Comparison of ENCODE assay signal across 8 mouse cellular contexts in genomic region chr11:51289564-51290041, GRCm38 (mm10). TPM values are rescaled to one million over a fixed set of nuclear protein-coding genes. Genes with fewer than 3 reads are reported as not detected.
DNase-seq lines count a peak whose midpoint lies in the region; ATAC-seq and TF ChIP-seq lines count a peak whose summit lies in the region.

Col23a1 (plus strand) TSS chr11:51289920.

- no peaks in the 10 kb centered on the region for H3K9me3 ChIP-seq in hindbrain, embryonic 15.5 days

- TF ChIP-seq CTCF in gastrocnemius, adult 2 months (IDR thresholded peaks at IDR 0.05) = peak; percentile 93

- peak within 1 kb of the TSS; percentile 86 for H3K4me3 ChIP-seq in gastrocnemius, adult 2 months
- peak within 1 kb of the TSS; percentile 60 for H3K4me3 ChIP-seq in hindbrain, embryonic 15.5 days

- ATAC-seq in hindbrain, embryonic 15.5 days (ENCODE audit: low FRiP score, low read depth) = peak; percentile 91

- peaks cover 15% of the 10 kb centered on the region for H3K4me1 ChIP-seq in hindbrain, embryonic 15.5 days (replicated peaks)

- 0 out of 2 replicates have a peak, but pooled peaks cover 2% of the 10 kb centered on the region for H3K36me3 ChIP-seq in hindbrain, embryonic 15.5 days

- peak within 1 kb of the TSS; percentile 87 for H3K27ac ChIP-seq in gastrocnemius, adult 2 months
- H3K27ac ChIP-seq in hindbrain, embryonic 15.5 days (replicated peaks) = peak within 1 kb of the TSS; percentile 63

- peak within 1 kb of the TSS; percentile 49 for H3K9ac ChIP-seq in hindbrain, embryonic 15.5 days

- peak; percentile 61 to 71 for DNase-seq in adrenal gland, adult 18-20 months (ENCODE audit: low spot score in 2 of 2)
- peak; percentile 64 to 73 for DNase-seq in cerebellum, postnatal 4 days (ENCODE audit: low spot score in 2 of 2)
- peak; percentile 86 for DNase-seq in gastrocnemius, adult 2 months
- peak; percentile 38 to 69 for DNase-seq in layer of hippocampus, postnatal 25 days (ENCODE audit: extremely low spot score in 1 of 2, low spot score in 1 of 2)
- DNase-seq in lung, postnatal 36 days = peak; percentile 89
- DNase-seq in right cerebral cortex, adult 18-20 months = peak; percentile 61
- peak; percentile 48 for DNase-seq in urinary bladder, postnatal 25 days (ENCODE audit: low spot score)

- intact Hi-C loops in gastrocnemius, adult 2 months (cut with DNase I) = loop anchor here (1.0 to 10.0 kb wide), 4 partner anchors 158 to 395 kb away; partner anchors contain the start of gene 0610009B22Rik

- WGBS in hindbrain, embryonic 15.5 days = under 1% methylated on average over 35 of the region's 38 CpGs

- 0 out of 2 replicates have a peak, but pooled peaks cover 6% of the 10 kb centered on the region for H3K27me3 ChIP-seq in hindbrain, embryonic 15.5 days

- H3K4me2 ChIP-seq in hindbrain, embryonic 15.5 days = peak within 1 kb of the TSS; percentile 95

RNA-seq across cellular contexts. Expression of gene Col23a1, which starts in this region (rescaled TPM):
- total RNA-seq in adrenal gland, adult 18-20 months (2021) = 1 to 10 TPM; 2.0 to 7.4 TPM
- 1 to 10 TPM; 1.1 to 1.8 TPM for total RNA-seq in gastrocnemius, adult 2 months (2021)
- 8.8 and 10.2 TPM in 2 replicates for polyA plus RNA-seq in hindbrain, embryonic 15.5 days (2015; fragmentation: Nextera tagmentation; extraction: Ambion mirVana)
- total RNA-seq in layer of hippocampus, postnatal 25 days (2021) = 1 to 10 TPM; 5.0 to 5.4 TPM

Comparison
In these comparisons a context has a peak if more than half of its experiments do, and no peak if none do; other contexts are left out.
1. Peak in every context shown above with its lines: DNase-seq, ATAC-seq, H3K4me3 ChIP-seq and H3K27ac ChIP-seq.